Mouse (Mus musculus) G1E (cell line): ENCODE measurements around the gene Mtnr1a.

Experiments used
- CTCF ChIP-seq: IDR thresholded peaks from 2 replicates; pipeline ENCODE4 v1.5.1; 2012; ENCODE audit warnings: low read depth, low read length, inconsistent platforms, mixed read lengths
- GATA1 ChIP-seq: IDR thresholded peaks from 2 replicates; pipeline ENCODE4 v1.6.1; 2012; ENCODE audit warnings: borderline replicate concordance, low read length, inconsistent platforms, mixed read lengths
- POLR2AphosphoS5 ChIP-seq: IDR thresholded peaks from 2 replicates; pipeline ENCODE4 v1.6.1; 2012; ENCODE audit warnings: low read depth, low read length, inconsistent platforms; ENCODE audit not compliant: insufficient replicate concordance
- TAL1 ChIP-seq: conservative IDR thresholded peaks from 2 replicates; pipeline ENCODE4 v1.6.1; 2012; ENCODE audit warnings: low read depth, low read length, inconsistent platforms, mixed read lengths

DNA sequence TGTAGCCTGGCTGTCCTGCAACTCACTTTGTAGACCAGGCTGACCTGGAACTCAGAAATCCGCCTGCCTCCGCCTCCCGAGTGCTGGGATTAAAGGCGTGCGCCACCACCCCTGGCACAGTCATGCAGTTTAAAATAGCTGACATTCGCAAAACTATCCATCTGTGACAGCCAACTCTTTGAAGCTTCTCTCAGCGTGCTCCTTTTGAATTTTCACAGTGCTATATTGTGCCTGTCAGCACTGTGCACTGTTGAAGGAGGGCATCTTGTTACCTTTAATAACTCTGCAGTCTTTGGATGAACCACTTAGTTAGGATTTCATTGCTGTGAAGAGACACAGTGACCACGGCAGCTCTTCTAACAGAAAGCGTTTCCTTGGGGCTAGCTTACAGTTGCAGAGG lies 16.3 kb upstream of the Mtnr1a start:
- TF ChIP-seq CTCF, result no peak
- TF ChIP-seq TAL1, result no peak
- TF ChIP-seq GATA1, result no peak
- no peak for TF ChIP-seq POLR2AphosphoS5
